Mouse (Mus musculus): ENCODE data around the gene Fbxl21. TPM values are rescaled to one million over a fixed set of nuclear protein-coding genes. Genes with fewer than 3 reads are reported as not detected.

Fbxl21 gene
- polyA plus RNA-seq, 1 experiment from 2014 or later, result 4.1 TPM

- WGBS, result 95% methylated on average over 7 of the region's 7 CpGs
- Histone ChIP-seq H3K9me3 (ENCODE audit: control insufficient read depth, low read length) (no peaks in the 10 kb centered on the region), H3K4me1 (replicated peaks; ENCODE audit: control insufficient read depth, insufficient read depth, low read length) (no peaks in the 10 kb centered on the region), H3K27ac (no peak overlapping the region), H3K4me2 (replicated peaks) (no peak overlapping the region), H3K4me3 (replicated peaks; ENCODE audit: low read length) (no peak overlapping the region), H3K9ac (no peak overlapping the region), H3K36me3 (replicated peaks; ENCODE audit: control insufficient read depth, insufficient read depth) (no peaks in the 10 kb centered on the region), H3K27me3 (ENCODE audit: control insufficient read depth, insufficient read depth, low read length) (no peaks in the 10 kb centered on the region)
- ATAC-seq (ENCODE audit: low FRiP score), result no peak
- DNase-seq (ENCODE audit: low spot score), result no peak
These were observed 5.6 kb downstream of the Fbxl21 start for GRCm38 (mm10) chr13:56527846-56528245.

DNA sequence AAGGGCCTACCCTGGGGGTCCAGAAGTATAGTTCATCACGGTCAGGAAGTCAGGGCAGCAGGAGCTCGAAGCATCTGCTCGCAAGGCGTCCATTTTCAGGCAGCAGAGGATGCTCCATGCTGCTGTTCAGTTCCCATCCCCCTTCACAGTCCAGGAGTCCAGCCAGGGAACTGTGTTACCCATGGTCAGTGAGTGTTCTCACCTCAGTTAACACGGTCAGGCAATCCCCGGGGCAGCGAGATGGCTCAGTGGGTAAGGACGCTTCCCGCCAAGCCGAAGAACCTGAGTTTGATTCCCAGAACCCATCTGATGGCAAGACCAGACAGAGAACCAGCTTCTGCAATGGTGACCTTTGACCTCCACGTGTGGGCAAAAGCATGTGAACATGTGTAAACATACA is 6.0 kb downstream of the Fbxl21 start:
- H3K4me2 ChIP-seq (replicated peaks), result no peak overlapping the region
- H3K27ac ChIP-seq, result no peak overlapping the region
- ATAC-seq (ENCODE audit: low FRiP score) (no peak), DNase-seq (ENCODE audit: low spot score) (no peak)
- no peaks in the 10 kb centered on the region for H3K9me3 ChIP-seq (ENCODE audit: control insufficient read depth, low read length)
- no peaks in the 10 kb centered on the region for H3K27me3 ChIP-seq (ENCODE audit: control insufficient read depth, insufficient read depth, low read length)
- H3K4me3 ChIP-seq (replicated peaks; ENCODE audit: low read length), result no peak overlapping the region
- H3K4me1 ChIP-seq (replicated peaks; ENCODE audit: control insufficient read depth, insufficient read depth, low read length), result no peaks in the 10 kb centered on the region
- no peak overlapping the region for H3K9ac ChIP-seq
- no peaks in the 10 kb centered on the region for H3K36me3 ChIP-seq (replicated peaks; ENCODE audit: control insufficient read depth, insufficient read depth)
- WGBS, result 90% methylated on average over 11 of the region's 11 CpGs

DNA sequence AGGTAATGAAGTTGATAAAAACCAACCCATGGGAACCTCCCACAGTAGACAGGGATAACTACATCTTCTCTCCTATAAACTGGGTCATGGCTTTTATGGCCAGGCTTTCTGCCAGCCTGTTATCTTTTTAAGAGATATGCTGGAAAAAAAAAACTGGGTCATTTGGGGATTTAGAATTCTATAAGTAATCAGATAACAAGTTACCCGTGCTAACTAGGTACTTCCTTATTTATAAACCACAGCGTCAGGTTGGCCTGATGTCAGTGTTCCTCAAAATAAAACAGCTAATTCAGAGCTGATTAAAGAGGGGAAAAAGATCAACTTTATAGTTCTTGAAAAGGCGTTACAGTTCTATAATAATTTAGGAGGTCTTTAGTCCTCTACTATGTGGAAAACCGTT is 6.8 kb downstream of the Fbxl21 start:
- ATAC-seq (ENCODE audit: low FRiP score) (no peak), DNase-seq (ENCODE audit: low spot score) (no peak)
- WGBS, result 92% methylated on average over 4 of the region's 4 CpGs
- no peaks in the 10 kb centered on the region for H3K36me3 ChIP-seq (replicated peaks; ENCODE audit: control insufficient read depth, insufficient read depth)
- peaks cover under 1% of the 10 kb centered on the region; the same call in 1 of the 2 replicates for H3K9me3 ChIP-seq (ENCODE audit: control insufficient read depth, low read length)
- H3K27ac ChIP-seq, result no peak overlapping the region
- no peak overlapping the region for H3K4me3 ChIP-seq (replicated peaks; ENCODE audit: low read length)
- no peaks in the 10 kb centered on the region for H3K27me3 ChIP-seq (ENCODE audit: control insufficient read depth, insufficient read depth, low read length)
- no peaks in the 10 kb centered on the region for H3K4me1 ChIP-seq (replicated peaks; ENCODE audit: control insufficient read depth, insufficient read depth, low read length)
- no peak overlapping the region for H3K4me2 ChIP-seq (replicated peaks)
- H3K9ac ChIP-seq, result no peak overlapping the region

DNA sequence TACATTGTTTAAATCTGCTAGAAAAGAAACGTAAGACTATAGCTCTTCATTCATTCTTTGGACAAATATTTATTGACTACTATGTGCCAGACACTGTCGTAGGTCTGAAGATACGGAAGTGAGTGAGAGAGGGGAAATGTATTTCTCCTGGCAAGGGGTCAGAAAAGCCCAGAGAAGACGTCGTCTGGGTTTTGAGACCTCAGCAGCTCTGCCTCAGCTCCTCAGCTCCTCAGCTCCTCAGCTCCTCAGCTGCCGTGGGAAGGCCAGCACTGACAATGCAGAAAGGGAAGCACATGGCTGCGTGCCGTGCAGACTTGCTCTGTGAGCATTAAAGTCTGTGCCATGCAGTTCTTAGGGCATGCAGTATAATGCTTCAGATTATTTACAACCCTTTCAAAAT is 7.4 kb downstream of the Fbxl21 start:
- Histone ChIP-seq H3K9me3 (ENCODE audit: control insufficient read depth, low read length) (peaks cover 7% of the 10 kb centered on the region; the same call in 1 of the 2 replicates), H3K9ac (no peak overlapping the region), H3K4me1 (replicated peaks; ENCODE audit: control insufficient read depth, insufficient read depth, low read length) (no peaks in the 10 kb centered on the region), H3K4me2 (replicated peaks) (no peak overlapping the region), H3K27ac (no peak overlapping the region), H3K36me3 (replicated peaks; ENCODE audit: control insufficient read depth, insufficient read depth) (no peaks in the 10 kb centered on the region), H3K27me3 (ENCODE audit: control insufficient read depth, insufficient read depth, low read length) (no peaks in the 10 kb centered on the region), H3K4me3 (replicated peaks; ENCODE audit: low read length) (no peak overlapping the region)
- DNase-seq (ENCODE audit: low spot score), result no peak
- 67% methylated on average over 8 of the region's 8 CpGs for WGBS
- ATAC-seq (ENCODE audit: low FRiP score), result no peak

- H3K27ac ChIP-seq, result no peak overlapping the region
- H3K4me1 ChIP-seq (replicated peaks; ENCODE audit: control insufficient read depth, insufficient read depth, low read length), result no peaks in the 10 kb centered on the region
- H3K4me3 ChIP-seq (replicated peaks; ENCODE audit: low read length), result no peak overlapping the region
- ATAC-seq (ENCODE audit: low FRiP score) (no peak), DNase-seq (ENCODE audit: low spot score) (no peak)
- H3K9ac ChIP-seq, result no peak overlapping the region
- 91% methylated on average over 5 of the region's 5 CpGs for WGBS
- H3K4me2 ChIP-seq (replicated peaks), result no peak overlapping the region
- H3K27me3 ChIP-seq (ENCODE audit: control insufficient read depth, insufficient read depth, low read length), result no peaks in the 10 kb centered on the region
- peaks cover 13% of the 10 kb centered on the region; the same call in 1 of the 2 replicates for H3K9me3 ChIP-seq (ENCODE audit: control insufficient read depth, low read length)
- H3K36me3 ChIP-seq (replicated peaks; ENCODE audit: control insufficient read depth, insufficient read depth), result no peaks in the 10 kb centered on the region
These were observed 12.7 kb downstream of the Fbxl21 start for GRCm38 (mm10) chr13:56534931-56535330.

GRCm38 (mm10) chr13:56535570-56535969 is 13.3 kb downstream of the Fbxl21 start:
- Histone ChIP-seq H3K9me3 (ENCODE audit: control insufficient read depth, low read length) (peaks cover 13% of the 10 kb centered on the region; the same call in 1 of the 2 replicates), H3K27me3 (ENCODE audit: control insufficient read depth, insufficient read depth, low read length) (no peaks in the 10 kb centered on the region), H3K4me1 (replicated peaks; ENCODE audit: control insufficient read depth, insufficient read depth, low read length) (no peaks in the 10 kb centered on the region), H3K4me3 (replicated peaks; ENCODE audit: low read length) (no peak overlapping the region), H3K36me3 (replicated peaks; ENCODE audit: control insufficient read depth, insufficient read depth) (no peaks in the 10 kb centered on the region), H3K9ac (no peak overlapping the region), H3K27ac (no peak overlapping the region), H3K4me2 (replicated peaks) (no peak overlapping the region)
- ATAC-seq (ENCODE audit: low FRiP score) (no peak), DNase-seq (ENCODE audit: low spot score) (no peak)
- WGBS, result 75% methylated on average over 5 of the region's 5 CpGs

DNA sequence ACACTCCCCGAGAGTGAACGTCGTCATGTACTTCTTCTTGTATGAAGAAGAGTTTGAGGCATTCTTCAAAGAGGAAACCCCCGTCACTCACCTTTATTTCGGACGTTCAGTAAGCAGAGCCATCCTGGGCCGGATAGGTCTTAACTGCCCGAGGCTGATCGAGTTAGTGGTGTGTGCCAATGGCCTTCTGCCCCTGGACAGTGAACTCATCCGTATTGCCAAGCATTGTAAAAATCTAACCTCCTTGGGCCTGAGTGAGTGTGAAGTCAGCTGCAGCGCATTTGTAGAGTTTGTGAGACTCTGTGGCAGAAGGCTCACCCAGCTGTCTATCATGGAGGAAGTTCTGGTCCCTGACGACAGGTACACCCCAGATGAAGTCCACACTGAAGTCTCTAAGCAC is 14.8 kb downstream of the Fbxl21 start:
- WGBS, result 92% methylated on average over 12 of the region's 12 CpGs

DNA sequence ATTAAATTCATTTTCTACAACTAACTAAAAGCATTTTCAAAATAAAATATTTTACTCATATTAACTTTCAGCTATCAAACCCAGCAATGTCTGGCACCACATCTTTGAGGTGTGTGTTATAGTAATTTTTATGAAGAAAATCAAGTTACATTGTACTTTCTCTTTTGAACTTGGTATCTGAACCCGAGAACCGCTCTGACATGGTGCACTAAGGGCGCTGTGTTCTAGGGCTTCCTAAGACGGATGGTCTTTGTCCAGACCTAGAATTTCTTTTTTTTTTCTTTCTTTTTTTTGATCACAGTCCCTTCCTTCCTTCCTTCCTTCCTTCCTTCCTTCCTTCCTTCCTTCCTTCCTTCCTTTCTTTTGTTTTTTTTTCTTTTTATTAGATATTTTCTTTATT is 17.6 kb downstream of the Fbxl21 start:
- H3K9me3 ChIP-seq (ENCODE audit: control insufficient read depth, low read length), result peaks cover 4% of the 10 kb centered on the region; the same call in 1 of the 2 replicates
- H3K27ac ChIP-seq, result no peak overlapping the region
- H3K4me2 ChIP-seq (replicated peaks), result no peak overlapping the region
- no peak overlapping the region for H3K9ac ChIP-seq
- H3K4me3 ChIP-seq (replicated peaks; ENCODE audit: low read length), result no peak overlapping the region
- no peaks in the 10 kb centered on the region for H3K36me3 ChIP-seq (replicated peaks; ENCODE audit: control insufficient read depth, insufficient read depth)
- DNase-seq (ENCODE audit: low spot score) (no peak), ATAC-seq (ENCODE audit: low FRiP score) (no peak)
- no peaks in the 10 kb centered on the region for H3K27me3 ChIP-seq (ENCODE audit: control insufficient read depth, insufficient read depth, low read length)
- WGBS, result 97% methylated on average over 4 of the region's 4 CpGs
- H3K4me1 ChIP-seq (replicated peaks; ENCODE audit: control insufficient read depth, insufficient read depth, low read length), result no peaks in the 10 kb centered on the region

More for the DNA sequence above, 14.8 kb downstream of the Fbxl21 start:
- Histone ChIP-seq H3K9me3 (ENCODE audit: control insufficient read depth, low read length) (peaks cover 13% of the 10 kb centered on the region; the same call in 1 of the 2 replicates), H3K4me2 (replicated peaks) (no peak overlapping the region), H3K9ac (no peak overlapping the region), H3K27ac (no peak overlapping the region), H3K4me1 (replicated peaks; ENCODE audit: control insufficient read depth, insufficient read depth, low read length) (no peaks in the 10 kb centered on the region), H3K4me3 (replicated peaks; ENCODE audit: low read length) (no peak overlapping the region), H3K36me3 (replicated peaks; ENCODE audit: control insufficient read depth, insufficient read depth) (no peaks in the 10 kb centered on the region), H3K27me3 (ENCODE audit: control insufficient read depth, insufficient read depth, low read length) (no peaks in the 10 kb centered on the region)
- ATAC-seq (ENCODE audit: low FRiP score) (no peak), DNase-seq (ENCODE audit: low spot score) (no peak)

DNA sequence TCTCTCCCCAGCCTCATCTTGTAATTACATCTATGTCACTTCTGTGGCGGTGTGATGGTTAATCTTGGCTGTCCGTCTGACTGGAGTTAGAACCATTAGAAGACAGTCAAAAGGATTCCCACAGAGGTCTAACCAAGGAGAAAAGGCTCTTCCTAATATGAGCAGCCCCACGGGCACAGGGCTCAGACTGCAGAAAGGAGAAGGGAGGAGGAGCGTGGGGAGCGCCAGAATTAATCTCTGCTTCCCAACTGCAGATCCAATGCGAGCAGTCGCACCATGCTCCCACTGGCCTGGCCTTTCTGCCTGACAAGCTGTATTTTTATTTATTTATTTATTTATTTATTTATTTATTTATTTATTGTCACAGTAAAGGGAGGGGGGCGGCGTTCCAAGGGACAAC is 21.5 kb downstream of the Fbxl21 start:
- no peak for ATAC-seq (ENCODE audit: low FRiP score)
- H3K4me3 ChIP-seq (replicated peaks; ENCODE audit: low read length), result no peak overlapping the region
- H3K4me1 ChIP-seq (replicated peaks; ENCODE audit: control insufficient read depth, insufficient read depth, low read length), result no peaks in the 10 kb centered on the region
- no peak overlapping the region for H3K4me2 ChIP-seq (replicated peaks)
- H3K27ac ChIP-seq, result no peak overlapping the region
- WGBS, result 61% methylated on average over 9 of the region's 9 CpGs
- no peaks in the 10 kb centered on the region for H3K36me3 ChIP-seq (replicated peaks; ENCODE audit: control insufficient read depth, insufficient read depth)
- H3K9me3 ChIP-seq (ENCODE audit: control insufficient read depth, low read length), result no peaks in the 10 kb centered on the region
- no peak overlapping the region for H3K9ac ChIP-seq
- no peak for DNase-seq (ENCODE audit: low spot score)
- no peaks in the 10 kb centered on the region for H3K27me3 ChIP-seq (ENCODE audit: control insufficient read depth, insufficient read depth, low read length)

GRCm38 (mm10) chr13:56544956-56545355 is 22.7 kb downstream of the Fbxl21 start:
- DNase-seq (ENCODE audit: low spot score) (no peak), ATAC-seq (ENCODE audit: low FRiP score) (no peak)
- H3K27me3 ChIP-seq (ENCODE audit: control insufficient read depth, insufficient read depth, low read length), result no peaks in the 10 kb centered on the region
- no peaks in the 10 kb centered on the region for H3K9me3 ChIP-seq (ENCODE audit: control insufficient read depth, low read length)
- H3K27ac ChIP-seq, result no peak overlapping the region
- 40% methylated on average over 3 of the region's 3 CpGs for WGBS
- no peak overlapping the region for H3K4me2 ChIP-seq (replicated peaks)
- no peaks in the 10 kb centered on the region for H3K4me1 ChIP-seq (replicated peaks; ENCODE audit: control insufficient read depth, insufficient read depth, low read length)
- H3K36me3 ChIP-seq (replicated peaks; ENCODE audit: control insufficient read depth, insufficient read depth), result no peaks in the 10 kb centered on the region
- no peak overlapping the region for H3K9ac ChIP-seq
- no peak overlapping the region for H3K4me3 ChIP-seq (replicated peaks; ENCODE audit: low read length)

Data from hindbrain, embryonic 14.5 days (tissue).